ENCODE assay signal across 11 mouse cellular contexts in genomic region chr5:125381954-125382672, GRCm38 (mm10). TPM values are rescaled to one million over a fixed set of nuclear protein-coding genes. Genes with fewer than 3 reads are reported as not detected.
DNase-seq lines count a peak whose midpoint lies in the region; ATAC-seq and TF ChIP-seq lines count a peak whose summit lies in the region.
"Had no signal": no experiment of that assay in that cellular context is flagged by ENCODE, and none has a peak within 500 bp of the region (broad histone marks: within the 10 kb centered on the region; RNA-seq: fewer than 3 reads in every experiment).

No protein-coding gene starts in this region.

- H3ac ChIP-seq in myocyte (ENCODE audit: control insufficient read depth, insufficient read length): no peak overlapping the region

- no peak overlapping the region for H3K4me3 ChIP-seq in limb, embryonic 13.5 days
- no peak overlapping the region for H3K4me3 ChIP-seq in limb, embryonic 10.5 days
- no peak overlapping the region for H3K4me3 ChIP-seq in embryonic fibroblast, embryonic 13.5 days (ENCODE audit: insufficient read depth, low read length)
- no peak overlapping the region for H3K4me3 ChIP-seq in myocyte
- H3K4me3 ChIP-seq in lung, adult 2 months (replicated peaks; ENCODE audit: extremely low read depth, low read depth, low read length): no peak overlapping the region
- H3K4me3 ChIP-seq: embryonic facial prominence, embryonic 12.5 days; forebrain, embryonic 12.5 days had no signal

- H3K4me1 ChIP-seq in limb, embryonic 13.5 days: peaks cover 6% of the 10 kb centered on the region
- H3K4me1 ChIP-seq in limb, embryonic 10.5 days: no peaks in the 10 kb centered on the region
- H3K4me1 ChIP-seq in embryonic fibroblast, embryonic 13.5 days (ENCODE audit: control insufficient read depth, insufficient read depth, low read length): no peaks in the 10 kb centered on the region
- H3K4me1 ChIP-seq in lung, adult 2 months (ENCODE audit: control insufficient read depth, insufficient read depth, low read length): peaks cover 24% of the 10 kb centered on the region

- WGBS in limb, embryonic 13.5 days: 72% methylated on average over 5 of the region's 5 CpGs
- 86% methylated on average over 5 of the region's 5 CpGs for WGBS in limb, embryonic 10.5 days
- WGBS in lung, adult 2 months: 40% methylated on average over 5 of the region's 5 CpGs

- ATAC-seq in limb, embryonic 13.5 days (ENCODE audit: low FRiP score, low read depth): peak; percentile 24; the same call in 1 of the 2 replicates

- no peaks in the 10 kb centered on the region for H3K9me3 ChIP-seq in limb, embryonic 13.5 days
- no peaks in the 10 kb centered on the region for H3K9me3 ChIP-seq in limb, embryonic 10.5 days (replicated peaks)
- H3K9me3 ChIP-seq: embryonic facial prominence, embryonic 12.5 days; forebrain, embryonic 12.5 days had no signal

- no peak overlapping the region for H3K9ac ChIP-seq in limb, embryonic 13.5 days
- H3K9ac ChIP-seq: embryonic facial prominence, embryonic 12.5 days; forebrain, embryonic 12.5 days had no signal

- no peak overlapping the region for H3K4me2 ChIP-seq in limb, embryonic 13.5 days (replicated peaks)
- no peak overlapping the region for H3K4me2 ChIP-seq in myocyte (ENCODE audit: low read depth)
- H3K4me2 ChIP-seq: embryonic facial prominence, embryonic 12.5 days; forebrain, embryonic 12.5 days had no signal

- peak; percentile 44 for DNase-seq in adrenal gland, adult 2 months
- DNase-seq in adrenal gland, postnatal 4 days (ENCODE audit: low spot score in 2 of 2): no peak
- no peak for DNase-seq in limb, embryonic 10.5 days (ENCODE audit: low spot score)
- DNase-seq in left cerebral cortex, postnatal 4 days: no peak
- DNase-seq in lung, adult 2 months: no peak

- peaks cover 30% of the 10 kb centered on the region for H3K36me3 ChIP-seq in limb, embryonic 13.5 days
- H3K36me3 ChIP-seq in limb, embryonic 10.5 days: peaks cover 27% of the 10 kb centered on the region
- H3K36me3 ChIP-seq in myocyte (ENCODE audit: control insufficient read depth, insufficient read depth): peaks cover 23% of the 10 kb centered on the region

- H3K27me3 ChIP-seq in limb, embryonic 13.5 days: no peaks in the 10 kb centered on the region
- no peaks in the 10 kb centered on the region for H3K27me3 ChIP-seq in limb, embryonic 10.5 days (ENCODE audit: low read depth, poor library complexity, severe bottlenecking)
- H3K27me3 ChIP-seq in myocyte (ENCODE audit: control insufficient read depth, insufficient read depth, insufficient read length): no peaks in the 10 kb centered on the region
- H3K27me3 ChIP-seq: embryonic facial prominence, embryonic 12.5 days; forebrain, embryonic 12.5 days had no signal

- TF ChIP-seq POLR2A in embryonic fibroblast, embryonic 13.5 days (IDR thresholded peaks at IDR 0.05; ENCODE audit: low read depth, low read length): peak; percentile 64
- TF ChIP-seq POLR2A in myocyte (IDR thresholded peaks at IDR 0.05; ENCODE audit: insufficient read length, low read depth): peak; percentile 39
- TF ChIP-seq POLR2A in lung, adult 2 months (IDR thresholded peaks at IDR 0.05; ENCODE audit: borderline replicate concordance, extremely low read depth, low read depth, low read length): no peak

- H3K79me2 ChIP-seq in myocyte (ENCODE audit: control insufficient read depth, insufficient read depth): peaks cover 18% of the 10 kb centered on the region

- intact Hi-C loops in left cerebral cortex, postnatal 4 days (cut with DNase I): no loop called here

- TF ChIP-seq CTCF in embryonic fibroblast, embryonic 13.5 days (IDR thresholded peaks at IDR 0.05; ENCODE audit: borderline replicate concordance, insufficient read depth, low read length): no peak
- TF ChIP-seq CTCF in lung, adult 2 months (IDR thresholded peaks at IDR 0.05; ENCODE audit: insufficient read depth, low read length): no peak

- no peak overlapping the region for H3K27ac ChIP-seq in limb, embryonic 13.5 days
- H3K27ac ChIP-seq in limb, embryonic 10.5 days: no peak overlapping the region
- H3K27ac ChIP-seq in embryonic fibroblast, embryonic 13.5 days (ENCODE audit: insufficient read depth, low read length): no peak overlapping the region
- H3K27ac ChIP-seq: embryonic facial prominence, embryonic 12.5 days; forebrain, embryonic 12.5 days had no signal

TF ChIP-seq in myocyte, 11 proteins besides CTCF, POLR2A, EP300 and RAD21:
- TF ChIP-seq E2F4 (IDR thresholded peaks at IDR 0.05; ENCODE audit: insufficient read depth) (no peak), POLR2AphosphoS2 (IDR thresholded peaks at IDR 0.05; ENCODE audit: insufficient read length, low read depth) (peak; percentile 79)

RNA-seq across cellular contexts. Expression of gene Gm10382, which starts 7.0 kb away (rescaled TPM):
- under 1 TPM; 0.23 to 0.24 TPM for total RNA-seq in adrenal gland, adult 2 months (2021)
- polyA plus RNA-seq in adrenal gland, adult 2 months (2012; rRNA removed): 0.26 and 0.50 TPM in 2 replicates
- total RNA-seq in adrenal gland, postnatal 4 days (2021): under 1 TPM in 1 of 2 experiments, not detected in 1; 0.25 TPM
- polyA plus RNA-seq in limb, embryonic 13.5 days (2015; fragmentation: Nextera tagmentation; extraction: Ambion mirVana): 0.34 and 0.41 TPM in 2 replicates
- polyA plus RNA-seq in limb, embryonic 10.5 days (2016; fragmentation: Nextera tagmentation; extraction: Ambion mirVana): 0.44 and 0.54 TPM in 2 replicates
- polyA plus RNA-seq in embryonic fibroblast, embryonic 13.5 days (2011; ENCODE audit: insufficient read length, low read depth, missing spikeins): not detected in 2 replicates
- polyA plus RNA-seq in myocyte (2012; fragmentation: generic; extraction: Trizol): 1.9 TPM
- total RNA-seq in left cerebral cortex, postnatal 4 days (2021): under 1 TPM; 0.48 to 0.52 TPM
- 0.20 and 0.25 TPM in 2 replicates for polyA plus RNA-seq in lung, adult 2 months (2012; rRNA removed)
- total RNA-seq: heart, postnatal 36 days had no signal

RNA-seq across cellular contexts. Expression of gene Ubc, which starts 7.9 kb away (rescaled TPM):
- 1,000 to 10,000 TPM; 1,333 to 2,925 TPM for total RNA-seq in adrenal gland, adult 2 months (2021)
- 634 and 889 TPM in 2 replicates for polyA plus RNA-seq in adrenal gland, adult 2 months (2012; rRNA removed)
- 1,000 to 10,000 TPM; 1,138 to 1,334 TPM for total RNA-seq in adrenal gland, postnatal 4 days (2021)
- polyA plus RNA-seq in limb, embryonic 13.5 days (2015; fragmentation: Nextera tagmentation; extraction: Ambion mirVana): 1,179 and 1,190 TPM in 2 replicates
- 856 and 992 TPM in 2 replicates for polyA plus RNA-seq in limb, embryonic 10.5 days (2016; fragmentation: Nextera tagmentation; extraction: Ambion mirVana)
- polyA plus RNA-seq in embryonic fibroblast, embryonic 13.5 days (2011; ENCODE audit: insufficient read length, low read depth, missing spikeins): 543 and 665 TPM in 2 replicates
- 878 TPM for polyA plus RNA-seq in myocyte (2012; fragmentation: generic; extraction: Trizol)
- 100 to 1,000 TPM; 849 to 918 TPM for total RNA-seq in left cerebral cortex, postnatal 4 days (2021)
- polyA plus RNA-seq in lung, adult 2 months (2012; rRNA removed): 705 and 874 TPM in 2 replicates

RNA-seq across cellular contexts. Expression of gene Scarb1, which starts 41.2 kb away (rescaled TPM):
- total RNA-seq in adrenal gland, adult 2 months (2021): 1,000 to 10,000 TPM; 2,436 to 2,553 TPM
- polyA plus RNA-seq in adrenal gland, adult 2 months (2012; rRNA removed): 2,348 and 2,822 TPM in 2 replicates
- total RNA-seq in adrenal gland, postnatal 4 days (2021): 100 to 1,000 TPM; 582 to 655 TPM
- polyA plus RNA-seq in limb, embryonic 13.5 days (2015; fragmentation: Nextera tagmentation; extraction: Ambion mirVana): 44.3 and 44.4 TPM in 2 replicates
- 43.5 and 45.2 TPM in 2 replicates for polyA plus RNA-seq in limb, embryonic 10.5 days (2016; fragmentation: Nextera tagmentation; extraction: Ambion mirVana)
- 46.8 and 47.8 TPM in 2 replicates for polyA plus RNA-seq in embryonic fibroblast, embryonic 13.5 days (2011; ENCODE audit: insufficient read length, low read depth, missing spikeins)
- 28.6 TPM for polyA plus RNA-seq in myocyte (2012; fragmentation: generic; extraction: Trizol)
- total RNA-seq in left cerebral cortex, postnatal 4 days (2021): 10 to 100 TPM; 56.2 to 56.7 TPM
- 173 and 196 TPM in 2 replicates for polyA plus RNA-seq in lung, adult 2 months (2012; rRNA removed)

RNA-seq across cellular contexts. Expression of gene Dhx37, which starts 51.8 kb away (rescaled TPM):
- total RNA-seq in adrenal gland, adult 2 months (2021): 10 to 100 TPM; 19.2 to 19.6 TPM
- 26.0 and 53.9 TPM in 2 replicates for polyA plus RNA-seq in adrenal gland, adult 2 months (2012; rRNA removed)
- total RNA-seq in adrenal gland, postnatal 4 days (2021): 10 to 100 TPM; 14.0 to 16.0 TPM
- 12.1 and 12.9 TPM in 2 replicates for polyA plus RNA-seq in limb, embryonic 13.5 days (2015; fragmentation: Nextera tagmentation; extraction: Ambion mirVana)
- polyA plus RNA-seq in limb, embryonic 10.5 days (2016; fragmentation: Nextera tagmentation; extraction: Ambion mirVana): 23.5 and 25.5 TPM in 2 replicates
- 18.6 and 27.6 TPM in 2 replicates for polyA plus RNA-seq in embryonic fibroblast, embryonic 13.5 days (2011; ENCODE audit: insufficient read length, low read depth, missing spikeins)
- 17.2 TPM for polyA plus RNA-seq in myocyte (2012; fragmentation: generic; extraction: Trizol)
- 10 to 100 TPM; 20.3 to 20.6 TPM for total RNA-seq in left cerebral cortex, postnatal 4 days (2021)
- polyA plus RNA-seq in lung, adult 2 months (2012; rRNA removed): 11.1 and 13.4 TPM in 2 replicates

RNA-seq across cellular contexts. Expression of gene Bri3bp, which starts 59.3 kb away (rescaled TPM):
- total RNA-seq in adrenal gland, adult 2 months (2021): 10 to 100 TPM; 25.3 to 28.7 TPM
- 11.0 and 22.1 TPM in 2 replicates for polyA plus RNA-seq in adrenal gland, adult 2 months (2012; rRNA removed)
- total RNA-seq in adrenal gland, postnatal 4 days (2021): 10 to 100 TPM; 34.2 to 37.0 TPM
- 37.3 and 38.1 TPM in 2 replicates for polyA plus RNA-seq in limb, embryonic 13.5 days (2015; fragmentation: Nextera tagmentation; extraction: Ambion mirVana)
- 52.1 and 59.0 TPM in 2 replicates for polyA plus RNA-seq in limb, embryonic 10.5 days (2016; fragmentation: Nextera tagmentation; extraction: Ambion mirVana)
- polyA plus RNA-seq in embryonic fibroblast, embryonic 13.5 days (2011; ENCODE audit: insufficient read length, low read depth, missing spikeins): 30.2 and 37.5 TPM in 2 replicates
- polyA plus RNA-seq in myocyte (2012; fragmentation: generic; extraction: Trizol): 24.8 TPM
- total RNA-seq in left cerebral cortex, postnatal 4 days (2021): 10 to 100 TPM; 81.1 to 88.2 TPM
- 5.0 and 8.2 TPM in 2 replicates for polyA plus RNA-seq in lung, adult 2 months (2012; rRNA removed)

Comparison
In these comparisons a context has a peak if more than half of its experiments do, and no peak if none do; other contexts are left out.
1. RNA of gene Scarb1, which starts 41.2 kb away (polyA plus RNA-seq): 2,348 to 2,822 TPM in adrenal gland, adult 2 months; 173 to 196 TPM in lung, adult 2 months, 46.8 to 47.8 TPM in embryonic fibroblast, embryonic 13.5 days, 44.3 to 44.4 TPM in limb, embryonic 13.5 days, 43.5 to 45.2 TPM in limb, embryonic 10.5 days and 28.6 TPM in myocyte (single experiment); every median in the first group is over 10 times any median in the second.